Mouse (Mus musculus) ES-E14 (cell line): ENCODE data around the gene Fbxw10. TPM values are rescaled to one million over a fixed set of nuclear protein-coding genes. Genes with fewer than 3 reads are reported as not detected.

ENCODE experiments used
- DNase-seq: peaks from one replicate; pipeline ENCODE4 v3.0.0-alpha.2; 2013; ENCODE audit warnings: low read depth, low spot score
- H3K27ac ChIP-seq: 2 replicates; pipeline ENCODE4 v1.5.1; 2012; ENCODE audit warnings: low read depth, mild to moderate bottlenecking, low read length, moderate library complexity, mixed read lengths; ENCODE audit not compliant: poor library complexity, insufficient read depth, severe bottlenecking
- H3K36me3 ChIP-seq: 2 replicates; pipeline ENCODE4 v1.6.1; 2012; ENCODE audit warnings: mild to moderate bottlenecking, low read length, moderate library complexity, mixed read lengths; ENCODE audit not compliant: control insufficient read depth, poor library complexity, insufficient read depth, severe bottlenecking
- H3K4me1 ChIP-seq, 2 experiments: fragments of 150-350 bp in 1 of 2; sonication (generic) in 1 of 2; 2 replicates each; pipeline ENCODE4 v1.6.1; 2012; ENCODE audit warnings: low read length in 2 of 2, mild to moderate bottlenecking in 1 of 2, mixed read lengths in 1 of 2; ENCODE audit not compliant: control insufficient read depth in 2 of 2, insufficient read depth in 2 of 2, poor library complexity in 1 of 2
- H3K4me3 ChIP-seq, 2 experiments: fragments of 150-350 bp in 1 of 2; sonication (generic) in 1 of 2; 2 replicates each; pipeline ENCODE4 v1.5.1; 2012; ENCODE audit warnings: low read length in 2 of 2, low read depth in 1 of 2, mild to moderate bottlenecking in 1 of 2, mixed read lengths in 1 of 2; ENCODE audit not compliant: insufficient read depth in 1 of 2, poor library complexity in 1 of 2, severe bottlenecking in 1 of 2
- H3K9ac ChIP-seq: 2 replicates; pipeline ENCODE4 v1.6.1; 2012; ENCODE audit warnings: low read depth, mild to moderate bottlenecking, low read length, mixed read lengths; ENCODE audit not compliant: poor library complexity, insufficient read depth, severe bottlenecking
- H3K9me3 ChIP-seq: fragments of 150-350 bp; sonication (generic); 2 replicates; pipeline ENCODE4 v1.6.1; 2012; ENCODE audit warnings: low read depth, mild to moderate bottlenecking, low read length; ENCODE audit not compliant: control insufficient read depth, insufficient read depth
- CHD2 ChIP-seq: IDR thresholded peaks from 2 replicates; pipeline ENCODE4 v1.6.1; 2014; ENCODE audit warnings: mild to moderate bottlenecking, low read depth, low read length, inconsistent platforms
- HCFC1 ChIP-seq: IDR thresholded peaks from 2 replicates; pipeline ENCODE4 v1.6.1; 2012; ENCODE audit warnings: low read length, inconsistent platforms, borderline replicate concordance; ENCODE audit not compliant: insufficient read depth
- MAFK ChIP-seq: IDR thresholded peaks from 2 replicates; pipeline ENCODE4 v1.6.1; 2014; ENCODE audit warnings: mild to moderate bottlenecking, low read depth, low read length, inconsistent platforms; ENCODE audit not compliant: insufficient read depth
- ZC3H11A ChIP-seq: IDR thresholded peaks from 2 replicates; pipeline ENCODE4 v1.6.1; 2012; ENCODE audit warnings: low read depth, mild to moderate bottlenecking, inconsistent platforms, low read length, borderline replicate concordance
- ZNF384 ChIP-seq: IDR thresholded peaks from 2 replicates; pipeline ENCODE4 v1.6.1; 2012; ENCODE audit warnings: low read depth, low read length, inconsistent platforms
- in situ Hi-C, 2 experiments: fragments of 600-800 bp; cut with MboI; formaldehyde crosslinking; loops; one replicate each; pipeline ENCODE4 v1.15.1; 2025; ENCODE audit warnings: low sequenced_read_pairs in 2 of 2, inconsistent platforms in 1 of 2; ENCODE audit not compliant: unreplicated experiment in 2 of 2
- total RNA-seq: library from RNA; depleted of rRNA; stranded (reverse); fragments of 300-350 nt; gene quantifications from 2 replicates; pipeline ENCODE4 v1.2.3, GENCODE M21; 2012

Gene Fbxw10
- total RNA-seq, 1 experiment, result 0.85 TPM

- no peak overlapping the region for H3K27ac ChIP-seq
- no peak overlapping the region for H3K4me3 ChIP-seq
- H3K9ac ChIP-seq, result no peak overlapping the region
- no peaks in the 10 kb centered on the region for H3K36me3 ChIP-seq
- no peaks in the 10 kb centered on the region for H3K9me3 ChIP-seq
- DNase-seq, result no peak
- in situ Hi-C loops, result no loop called here
- peaks cover 0 to 3% of the 10 kb centered on the region in 2 experiments; a peak in 2 of 4 replicates for H3K4me1 ChIP-seq
- TF ChIP-seq ZC3H11A (no peak), CHD2 (no peak), MAFK (no peak), HCFC1 (no peak), ZNF384 (no peak)
Observed at GRCm38 (mm10) chr11:62827911-62828310, 19.0 kb upstream of the Fbxw10 start.

DNA sequence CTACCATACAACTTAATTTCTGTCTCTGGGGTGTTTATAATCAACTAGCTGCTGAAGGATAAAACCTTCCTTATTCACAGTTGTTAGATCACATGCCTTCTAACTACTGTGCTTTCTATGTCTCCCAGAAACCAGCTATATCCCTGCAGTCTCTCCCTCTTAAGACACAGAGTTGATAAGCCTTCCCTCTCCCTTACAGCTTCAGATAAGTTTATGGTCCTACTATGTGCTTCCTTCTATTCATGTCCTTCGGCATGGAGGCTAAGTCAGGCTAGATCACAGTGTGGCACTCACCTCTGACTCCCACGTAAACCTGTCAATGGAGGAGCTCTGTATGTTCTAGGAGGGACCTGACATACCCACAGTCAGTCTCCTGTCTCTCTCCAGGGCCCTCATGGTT is 16.5 kb upstream of the Fbxw10 start:
- H3K9ac ChIP-seq, result no peak overlapping the region
- TF ChIP-seq ZNF384, result no peak
- TF ChIP-seq MAFK, result no peak
- no peak for TF ChIP-seq ZC3H11A
- TF ChIP-seq CHD2, result no peak
- no peak for TF ChIP-seq HCFC1
- peaks cover 0 to 3% of the 10 kb centered on the region in 2 experiments; a peak in 2 of 4 replicates for H3K4me1 ChIP-seq
- H3K27ac ChIP-seq, result no peak overlapping the region
- no peaks in the 10 kb centered on the region for H3K36me3 ChIP-seq
- no peaks in the 10 kb centered on the region for H3K9me3 ChIP-seq
- H3K4me3 ChIP-seq, result no peak overlapping the region
- in situ Hi-C loops, result no loop called here
- no peak for DNase-seq

- TF ChIP-seq ZNF384 (no peak), MAFK (no peak), CHD2 (no peak), ZC3H11A (no peak), HCFC1 (no peak)
- no peaks in the 10 kb centered on the region for H3K4me1 ChIP-seq
- no peak for DNase-seq
- H3K9ac ChIP-seq, result no peak overlapping the region
- no peaks in the 10 kb centered on the region for H3K9me3 ChIP-seq
- no peaks in the 10 kb centered on the region for H3K36me3 ChIP-seq
- H3K27ac ChIP-seq, result no peak overlapping the region
- no peak overlapping the region for H3K4me3 ChIP-seq
- in situ Hi-C loops, result no loop called here
Observed at GRCm38 (mm10) chr11:62831906-62832305, 15.0 kb upstream of the Fbxw10 start.

GRCm38 (mm10) chr11:62844562-62844961 is 2.3 kb upstream of the Fbxw10 start:
- DNase-seq, result no peak
- TF ChIP-seq HCFC1 (no peak), CHD2 (no peak), ZNF384 (no peak), MAFK (no peak), ZC3H11A (no peak)
- H3K4me3 ChIP-seq, result no peak overlapping the region
- H3K36me3 ChIP-seq, result no peaks in the 10 kb centered on the region
- in situ Hi-C loops, result no loop called here
- H3K9ac ChIP-seq, result no peak overlapping the region
- H3K4me1 ChIP-seq, result peaks cover 9 to 12% of the 10 kb centered on the region in 2 experiments; a peak in 2 of 4 replicates
- no peak overlapping the region for H3K27ac ChIP-seq
- no peaks in the 10 kb centered on the region for H3K9me3 ChIP-seq

DNA sequence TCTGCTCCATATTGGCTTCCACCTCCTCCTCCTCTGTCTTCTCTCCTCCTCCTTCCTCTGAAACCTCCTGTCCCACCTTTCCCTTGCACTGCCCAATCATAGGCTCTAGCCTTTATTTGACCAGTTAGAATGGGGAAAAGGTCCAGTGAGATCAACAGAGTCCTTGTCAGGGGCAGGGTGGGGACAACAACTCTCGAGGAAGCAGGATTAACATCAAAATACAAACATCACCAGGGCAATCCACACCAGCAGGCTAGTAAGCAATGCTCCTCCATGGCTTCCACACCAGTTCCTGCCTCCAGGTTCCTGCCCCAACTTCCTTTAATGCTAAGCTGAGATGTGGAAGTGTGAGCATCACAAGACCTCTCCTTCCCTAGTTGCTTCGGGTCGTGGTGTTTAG is 1.1 kb upstream of the Fbxw10 start:
- Histone ChIP-seq H3K4me3 (peak overlapping the region; percentile 40 to 61), H3K9ac (0 out of 2 replicates have a peak overlapping the region, but pooled peaks have one; percentile 33), H3K27ac (peak overlapping the region; percentile 24; the same call in 1 of the 2 replicates), H3K4me1 (peaks cover 9 to 12% of the 10 kb centered on the region in 2 experiments; a peak in 2 of 4 replicates), H3K36me3 (no peaks in the 10 kb centered on the region), H3K9me3 (no peaks in the 10 kb centered on the region)
- TF ChIP-seq ZNF384 (no peak), CHD2 (no peak), HCFC1 (no peak), ZC3H11A (no peak), MAFK (no peak)
- in situ Hi-C loops, result no loop called here
- DNase-seq, result peak; percentile 78
